Mouse (Mus musculus): ENCODE measurements at regions not wholly inside any gene's neighbourhood (a gene's known extent, or its start where the extent isn't known, plus 50 kb on each side); places are given as distances from the start of the nearest gene placed in this dataset.

DNA sequence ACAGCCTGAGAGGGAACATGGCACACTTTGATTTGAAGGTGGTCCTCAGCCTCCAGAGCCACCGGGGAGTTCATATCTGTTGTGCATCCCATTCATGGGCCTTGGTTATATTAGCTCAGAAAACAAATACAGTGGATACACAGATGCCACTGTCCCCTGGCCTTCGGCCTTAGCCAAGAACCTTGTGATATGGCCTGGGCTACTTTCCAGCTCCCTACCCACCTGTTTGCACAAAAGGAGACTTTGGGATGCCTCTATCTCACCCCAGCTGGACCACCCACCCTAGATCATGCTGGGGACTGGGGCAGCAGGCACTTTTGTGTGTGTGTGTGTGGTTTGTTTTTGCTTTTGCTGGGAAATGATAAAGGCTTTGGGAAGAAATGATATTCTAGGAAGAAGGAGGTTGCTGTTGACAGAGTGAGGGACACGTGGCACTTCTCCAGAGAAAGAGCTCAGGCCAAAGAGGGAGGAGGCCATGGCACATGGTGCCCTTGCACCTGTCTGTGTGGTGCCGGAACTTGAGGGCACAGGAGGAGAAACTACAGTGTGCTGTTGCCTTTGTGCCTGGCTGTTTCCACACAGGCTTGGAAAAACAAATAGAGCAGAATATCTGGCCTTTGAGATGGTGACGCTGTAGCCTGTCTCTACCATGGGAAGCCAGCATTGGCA, 135.6 kb upstream of the Id2 start:
- no peak for ATAC-seq
- Histone ChIP-seq H3K4me2 (ENCODE audit: low read length) (no peak overlapping the region), H3K4me3 (ENCODE audit: low read depth, low read length) (no peak overlapping the region), H3K27ac (ENCODE audit: low read length) (no peak overlapping the region), H3K4me1 (ENCODE audit: control insufficient read depth, insufficient read depth, low read length) (no peaks in the 10 kb centered on the region), H3K9me3 (replicated peaks; ENCODE audit: control insufficient read depth, low read length, poor library complexity, severe bottlenecking) (no peaks in the 10 kb centered on the region), H3K27me3 (ENCODE audit: control insufficient read depth, insufficient read depth, low read depth, low read length) (no peaks in the 10 kb centered on the region), H3K9ac (ENCODE audit: low read depth, low read length) (no peak overlapping the region), H3K36me3 (ENCODE audit: control insufficient read depth, insufficient read depth, low read length) (no peaks in the 10 kb centered on the region)
- 88% methylated on average over 5 of the region's 5 CpGs for WGBS

DNA sequence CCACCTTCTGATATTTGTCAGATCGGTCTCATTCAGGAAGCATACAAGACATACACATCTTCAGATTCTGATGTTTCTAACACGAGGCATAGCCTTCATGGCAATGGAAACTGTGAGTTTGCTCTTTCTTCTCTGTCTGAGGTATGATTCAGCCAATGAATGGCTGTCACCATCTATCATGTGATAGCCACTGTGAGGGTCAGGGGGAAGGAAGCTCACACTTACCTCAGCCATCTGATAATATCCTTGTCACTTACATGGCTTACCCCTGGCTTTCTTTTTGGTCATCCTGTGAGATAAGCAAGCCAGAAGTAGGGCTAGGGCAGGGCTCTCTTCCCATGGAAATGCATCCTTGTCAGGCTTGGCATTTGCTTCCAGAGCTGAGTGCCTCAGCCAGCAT, 131.8 kb upstream of the Id2 start:
- ATAC-seq: no peak
- Histone ChIP-seq H3K4me1 (ENCODE audit: control insufficient read depth, insufficient read depth, low read length) (no peaks in the 10 kb centered on the region), H3K36me3 (ENCODE audit: control insufficient read depth, insufficient read depth, low read length) (no peaks in the 10 kb centered on the region), H3K27me3 (ENCODE audit: control insufficient read depth, insufficient read depth, low read depth, low read length) (no peaks in the 10 kb centered on the region), H3K9ac (ENCODE audit: low read depth, low read length) (no peak overlapping the region), H3K4me2 (ENCODE audit: low read length) (no peak overlapping the region), H3K27ac (ENCODE audit: low read length) (no peak overlapping the region), H3K9me3 (replicated peaks; ENCODE audit: control insufficient read depth, low read length, poor library complexity, severe bottlenecking) (no peaks in the 10 kb centered on the region), H3K4me3 (ENCODE audit: low read depth, low read length) (no peak overlapping the region)
- WGBS: 90% methylated on average over 2 of the region's 2 CpGs

DNA sequence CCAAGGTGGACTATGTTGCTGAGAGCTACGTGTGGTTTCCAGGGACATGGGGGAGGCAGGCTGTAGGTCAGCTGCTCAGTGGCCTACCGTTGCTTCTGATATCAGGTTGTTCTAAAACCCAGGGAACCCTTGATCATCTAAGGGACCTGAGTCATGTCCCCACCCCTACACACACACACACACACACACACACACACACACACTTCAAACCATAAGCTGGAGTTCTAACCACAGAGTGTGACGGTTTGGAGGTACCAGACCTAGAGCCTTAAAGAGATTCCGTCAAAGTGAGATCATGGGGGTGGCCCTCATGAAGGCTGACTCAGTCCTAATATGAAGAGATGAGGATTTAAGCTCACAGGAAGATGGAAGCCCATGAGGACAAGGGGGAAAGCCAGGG, 130.8 kb upstream of the Id2 start:
- H3K9ac ChIP-seq (ENCODE audit: low read depth, low read length): no peak overlapping the region
- no peaks in the 10 kb centered on the region for H3K27me3 ChIP-seq (ENCODE audit: control insufficient read depth, insufficient read depth, low read depth, low read length)
- H3K27ac ChIP-seq (ENCODE audit: low read length): no peak overlapping the region
- H3K9me3 ChIP-seq (replicated peaks; ENCODE audit: control insufficient read depth, low read length, poor library complexity, severe bottlenecking): no peaks in the 10 kb centered on the region
- ATAC-seq: no peak
- no peak overlapping the region for H3K4me3 ChIP-seq (ENCODE audit: low read depth, low read length)
- H3K4me2 ChIP-seq (ENCODE audit: low read length): no peak overlapping the region
- WGBS: 91% methylated on average over 4 of the region's 4 CpGs
- no peaks in the 10 kb centered on the region for H3K4me1 ChIP-seq (ENCODE audit: control insufficient read depth, insufficient read depth, low read length)
- H3K36me3 ChIP-seq (ENCODE audit: control insufficient read depth, insufficient read depth, low read length): no peaks in the 10 kb centered on the region

DNA sequence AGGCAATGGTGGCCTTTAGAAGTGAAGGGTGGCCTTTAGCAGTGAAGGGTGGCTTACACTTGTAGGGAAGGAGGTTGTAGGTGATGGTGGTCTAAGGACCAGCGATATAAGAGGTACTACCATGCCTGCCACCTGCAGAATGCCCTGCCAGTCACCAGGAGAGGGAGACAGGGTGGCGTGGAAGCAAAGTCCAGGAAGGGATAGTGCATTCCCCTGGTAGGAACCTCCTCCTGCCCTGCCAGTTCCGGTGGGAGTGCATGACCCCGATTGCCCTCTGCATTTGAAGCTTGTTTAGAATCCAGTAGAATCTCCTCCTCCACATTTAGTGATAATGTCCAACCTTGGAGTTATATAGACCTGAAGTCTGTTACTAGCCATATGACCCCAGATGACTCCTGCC, 127.7 kb upstream of the Id2 start:
- H3K4me2 ChIP-seq (ENCODE audit: low read length): no peak overlapping the region
- no peak overlapping the region for H3K9ac ChIP-seq (ENCODE audit: low read depth, low read length)
- H3K9me3 ChIP-seq (replicated peaks; ENCODE audit: control insufficient read depth, low read length, poor library complexity, severe bottlenecking): no peaks in the 10 kb centered on the region
- 82% methylated on average over 4 of the region's 4 CpGs for WGBS
- no peak overlapping the region for H3K27ac ChIP-seq (ENCODE audit: low read length)
- 0 out of 2 replicates have a peak, but pooled peaks cover 2% of the 10 kb centered on the region for H3K4me1 ChIP-seq (ENCODE audit: control insufficient read depth, insufficient read depth, low read length)
- no peak overlapping the region for H3K4me3 ChIP-seq (ENCODE audit: low read depth, low read length)
- H3K36me3 ChIP-seq (ENCODE audit: control insufficient read depth, insufficient read depth, low read length): no peaks in the 10 kb centered on the region
- no peak for ATAC-seq
- H3K27me3 ChIP-seq (ENCODE audit: control insufficient read depth, insufficient read depth, low read depth, low read length): no peaks in the 10 kb centered on the region

DNA sequence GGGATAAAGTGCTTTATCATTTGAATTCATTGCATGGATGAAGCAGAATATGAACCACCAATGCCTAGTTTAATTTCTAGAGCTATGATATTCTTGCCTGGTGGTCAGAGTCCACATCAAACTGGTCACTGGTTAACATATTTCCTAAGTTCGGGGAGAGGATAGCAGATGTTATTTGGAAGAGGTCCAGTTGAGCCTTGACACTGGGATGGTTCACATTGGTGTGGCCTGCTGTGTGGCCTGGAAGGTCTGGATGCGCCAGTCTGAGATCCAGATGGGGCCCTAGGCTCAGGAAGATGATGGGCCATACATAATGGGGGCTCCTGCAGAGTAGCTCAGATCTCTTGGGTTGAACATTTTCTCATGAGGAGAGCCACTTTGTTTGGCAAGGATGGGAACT, 127.3 kb upstream of the Id2 start:
- H3K4me1 ChIP-seq (ENCODE audit: control insufficient read depth, insufficient read depth, low read length): 0 out of 2 replicates have a peak, but pooled peaks cover 2% of the 10 kb centered on the region

DNA sequence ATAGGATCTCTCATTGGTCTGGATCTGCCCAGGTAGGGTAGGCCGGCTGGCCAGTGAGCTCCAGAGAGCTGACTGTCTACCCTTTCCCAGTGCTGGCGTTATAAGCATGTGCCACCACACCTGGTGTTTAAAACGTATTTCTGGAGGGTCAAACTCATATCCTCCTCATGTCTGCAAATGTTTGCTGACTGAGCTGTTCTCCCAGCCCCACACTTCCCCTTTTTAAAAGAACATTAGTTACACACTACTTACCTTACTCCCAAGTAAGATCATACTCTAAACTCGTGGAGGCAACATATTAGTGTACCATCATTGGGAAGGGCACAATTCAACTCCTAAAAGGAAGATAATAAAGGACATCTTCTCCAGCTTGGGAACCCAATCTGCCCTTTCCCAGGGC, 126.6 kb upstream of the Id2 start:
- no peaks in the 10 kb centered on the region for H3K9me3 ChIP-seq (replicated peaks; ENCODE audit: control insufficient read depth, low read length, poor library complexity, severe bottlenecking)
- 86% methylated on average over 4 of the region's 4 CpGs for WGBS
- no peak overlapping the region for H3K27ac ChIP-seq (ENCODE audit: low read length)
- no peak overlapping the region for H3K9ac ChIP-seq (ENCODE audit: low read depth, low read length)
- peaks cover 6% of the 10 kb centered on the region; the same call in 1 of the 2 replicates for H3K4me1 ChIP-seq (ENCODE audit: control insufficient read depth, insufficient read depth, low read length)
- no peaks in the 10 kb centered on the region for H3K27me3 ChIP-seq (ENCODE audit: control insufficient read depth, insufficient read depth, low read depth, low read length)
- H3K4me2 ChIP-seq (ENCODE audit: low read length): no peak overlapping the region
- no peaks in the 10 kb centered on the region for H3K36me3 ChIP-seq (ENCODE audit: control insufficient read depth, insufficient read depth, low read length)
- H3K4me3 ChIP-seq (ENCODE audit: low read depth, low read length): no peak overlapping the region
- ATAC-seq: no peak

More for the DNA sequence above, 127.3 kb upstream of the Id2 start:
- Histone ChIP-seq H3K4me2 (ENCODE audit: low read length) (no peak overlapping the region), H3K9me3 (replicated peaks; ENCODE audit: control insufficient read depth, low read length, poor library complexity, severe bottlenecking) (no peaks in the 10 kb centered on the region), H3K27ac (ENCODE audit: low read length) (no peak overlapping the region), H3K36me3 (ENCODE audit: control insufficient read depth, insufficient read depth, low read length) (no peaks in the 10 kb centered on the region), H3K27me3 (ENCODE audit: control insufficient read depth, insufficient read depth, low read depth, low read length) (no peaks in the 10 kb centered on the region), H3K9ac (ENCODE audit: low read depth, low read length) (no peak overlapping the region), H3K4me3 (ENCODE audit: low read depth, low read length) (no peak overlapping the region)
- 89% methylated on average over 2 of the region's 2 CpGs for WGBS
- ATAC-seq: no peak

DNA sequence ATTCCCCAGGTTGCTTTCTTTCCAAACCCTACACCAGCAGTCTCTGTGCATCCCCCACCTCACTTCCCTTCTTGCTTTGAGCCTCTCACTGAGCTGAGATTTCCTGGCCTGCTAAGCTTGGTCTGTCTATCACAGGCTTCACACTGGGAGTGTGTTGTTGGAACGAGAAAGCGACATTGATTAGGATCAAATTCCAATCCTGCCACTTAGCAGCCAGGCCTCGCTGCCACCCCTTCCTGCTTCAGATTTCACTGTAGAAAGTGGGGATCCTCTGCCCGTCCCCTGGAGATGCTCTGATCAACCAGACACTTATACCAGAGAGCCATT, 123.8 kb upstream of the Id2 start:
- peaks cover 6% of the 10 kb centered on the region; the same call in 1 of the 2 replicates for H3K4me1 ChIP-seq (ENCODE audit: control insufficient read depth, insufficient read depth, low read length)
- H3K4me2 ChIP-seq (ENCODE audit: low read length): no peak overlapping the region
- H3K9me3 ChIP-seq (replicated peaks; ENCODE audit: control insufficient read depth, low read length, poor library complexity, severe bottlenecking): no peaks in the 10 kb centered on the region
- WGBS: 27% methylated on average over 4 of the region's 4 CpGs
- H3K27me3 ChIP-seq (ENCODE audit: control insufficient read depth, insufficient read depth, low read depth, low read length): no peaks in the 10 kb centered on the region
- H3K4me3 ChIP-seq (ENCODE audit: low read depth, low read length): no peak overlapping the region
- H3K36me3 ChIP-seq (ENCODE audit: control insufficient read depth, insufficient read depth, low read length): no peaks in the 10 kb centered on the region
- H3K9ac ChIP-seq (ENCODE audit: low read depth, low read length): no peak overlapping the region
- ATAC-seq: no peak
- H3K27ac ChIP-seq (ENCODE audit: low read length): no peak overlapping the region

DNA sequence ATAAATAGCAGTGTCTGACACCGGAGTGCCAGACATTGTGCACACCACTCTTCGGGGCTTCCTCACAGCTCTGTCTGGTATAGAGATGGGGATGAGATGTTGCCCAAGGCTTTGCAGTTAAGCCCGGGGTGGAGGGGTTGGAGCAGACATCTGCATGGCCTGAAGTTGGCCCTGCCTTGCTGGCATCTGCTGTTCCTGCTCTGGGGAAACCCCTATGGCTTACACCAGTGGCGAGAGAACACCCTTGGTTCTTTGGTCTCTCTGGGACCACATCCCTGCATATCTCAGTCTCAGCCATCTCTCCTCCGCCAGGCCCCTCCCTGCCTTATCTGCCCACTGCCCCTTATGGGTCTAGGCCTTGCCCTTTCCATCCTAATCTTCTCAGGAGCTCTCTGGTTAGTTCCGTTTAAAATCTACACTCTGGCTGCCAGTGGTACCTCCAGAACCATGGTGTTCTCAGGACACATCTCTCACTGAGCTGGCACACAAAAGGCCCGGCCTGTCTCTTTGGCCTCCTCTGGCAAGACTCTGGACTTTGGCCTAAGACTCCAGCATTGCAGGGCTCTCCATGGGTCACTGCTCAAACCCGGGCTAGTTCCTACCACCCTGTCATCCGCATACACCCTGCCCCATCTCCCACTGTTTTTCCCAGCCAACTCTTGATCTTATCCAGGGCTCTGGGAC, 123.3 kb upstream of the Id2 start:
- no peak for ATAC-seq
- WGBS: 63% methylated on average over 9 of the region's 9 CpGs
- no peak overlapping the region for H3K4me2 ChIP-seq (ENCODE audit: low read length)
- no peaks in the 10 kb centered on the region for H3K36me3 ChIP-seq (ENCODE audit: control insufficient read depth, insufficient read depth, low read length)
- no peaks in the 10 kb centered on the region for H3K27me3 ChIP-seq (ENCODE audit: control insufficient read depth, insufficient read depth, low read depth, low read length)
- no peak overlapping the region for H3K4me3 ChIP-seq (ENCODE audit: low read depth, low read length)
- H3K9me3 ChIP-seq (replicated peaks; ENCODE audit: control insufficient read depth, low read length, poor library complexity, severe bottlenecking): no peaks in the 10 kb centered on the region
- no peak overlapping the region for H3K9ac ChIP-seq (ENCODE audit: low read depth, low read length)
- H3K27ac ChIP-seq (ENCODE audit: low read length): no peak overlapping the region
- peaks cover 6% of the 10 kb centered on the region; the same call in 1 of the 2 replicates for H3K4me1 ChIP-seq (ENCODE audit: control insufficient read depth, insufficient read depth, low read length)

DNA sequence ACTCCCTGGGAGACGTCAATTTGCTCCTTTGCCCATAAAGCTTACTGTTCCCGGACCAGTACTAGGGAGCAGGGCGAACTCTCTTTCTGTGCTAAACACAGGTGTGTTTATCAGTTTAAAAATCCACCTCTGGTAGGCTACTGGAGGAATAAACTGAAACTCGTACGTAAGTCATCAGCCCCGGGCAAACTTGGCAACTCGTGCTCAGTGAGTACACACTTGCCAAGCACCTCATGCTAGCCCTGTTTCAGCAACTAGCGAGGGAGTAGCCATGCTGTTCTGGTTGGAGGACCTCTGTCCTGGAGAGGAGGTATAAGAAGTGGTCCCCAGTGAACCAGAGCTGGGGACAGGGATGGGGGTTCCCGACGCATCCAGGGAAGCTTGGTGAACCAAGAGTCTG, 122.6 kb upstream of the Id2 start:
- Histone ChIP-seq H3K27ac (ENCODE audit: low read length) (no peak overlapping the region), H3K27me3 (ENCODE audit: control insufficient read depth, insufficient read depth, low read depth, low read length) (no peaks in the 10 kb centered on the region), H3K9ac (ENCODE audit: low read depth, low read length) (no peak overlapping the region), H3K9me3 (replicated peaks; ENCODE audit: control insufficient read depth, low read length, poor library complexity, severe bottlenecking) (no peaks in the 10 kb centered on the region), H3K36me3 (ENCODE audit: control insufficient read depth, insufficient read depth, low read length) (no peaks in the 10 kb centered on the region), H3K4me3 (ENCODE audit: low read depth, low read length) (no peak overlapping the region), H3K4me1 (ENCODE audit: control insufficient read depth, insufficient read depth, low read length) (peaks cover 6% of the 10 kb centered on the region; the same call in 1 of the 2 replicates), H3K4me2 (ENCODE audit: low read length) (no peak overlapping the region)
- WGBS: 80% methylated on average over 10 of the region's 10 CpGs
- ATAC-seq: no peak

Measured in midbrain, embryonic 16.5 days (tissue).